Mouse (Mus musculus): ENCODE measurements around the gene Map4k2. TPM values are rescaled to one million over a fixed set of nuclear protein-coding genes. Genes with fewer than 3 reads are reported as not detected.
A peak's percentile ranks its signal among the peaks of the same experiment; 100 is the strongest.

The Map4k2 gene
- total and polyA plus RNA-seq, 2 experiments from 2014 or later: 18.6 to 102 TPM

DNA sequence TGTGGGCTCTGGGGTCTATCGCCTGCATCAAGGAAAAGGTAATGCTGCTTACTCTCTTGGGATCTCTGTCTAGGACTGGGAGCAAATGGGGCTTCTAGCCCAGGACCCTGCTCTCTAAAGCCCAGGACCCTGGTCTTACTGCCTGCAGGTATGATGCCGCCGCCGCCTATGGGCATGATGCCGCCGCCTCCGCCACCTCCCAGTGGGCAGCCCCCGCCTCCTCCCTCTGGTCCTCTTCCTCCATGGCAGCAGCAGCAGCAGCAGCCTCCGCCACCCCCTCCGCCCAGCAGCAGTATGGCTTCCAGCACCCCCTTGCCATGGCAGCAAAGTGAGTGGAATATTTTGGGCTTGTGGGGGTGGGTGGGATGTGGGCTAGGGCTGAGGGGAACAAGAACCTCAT is 33.6 kb downstream of the Map4k2 start:
- no peak overlapping the region for H3K4me2 ChIP-seq (ENCODE audit: low read depth, low read length)
- no peaks in the 10 kb centered on the region for H3K9me3 ChIP-seq (ENCODE audit: low read length)
- H3K9ac ChIP-seq (replicated peaks; ENCODE audit: low read length): no peak overlapping the region
- H3K4me1 ChIP-seq (ENCODE audit: insufficient read depth, low read length): no peaks in the 10 kb centered on the region; the same call in 1 of the 2 replicates
- no peak overlapping the region for H3K27ac ChIP-seq
- H3K4me3 ChIP-seq (ENCODE audit: low read length): no peak overlapping the region
- WGBS: 97% methylated on average over 10 of the region's 10 CpGs
- no peak for TF ChIP-seq CTCF (IDR thresholded peaks at IDR 0.05; ENCODE audit: low read depth)
- peaks cover 87% of the 10 kb centered on the region for H3K36me3 ChIP-seq (ENCODE audit: insufficient read depth, low read length)
- DNase-seq (ENCODE audit: low spot score): no peak
- H3K27me3 ChIP-seq (ENCODE audit: insufficient read depth, low read length): no peaks in the 10 kb centered on the region
- no peak for ATAC-seq

DNA sequence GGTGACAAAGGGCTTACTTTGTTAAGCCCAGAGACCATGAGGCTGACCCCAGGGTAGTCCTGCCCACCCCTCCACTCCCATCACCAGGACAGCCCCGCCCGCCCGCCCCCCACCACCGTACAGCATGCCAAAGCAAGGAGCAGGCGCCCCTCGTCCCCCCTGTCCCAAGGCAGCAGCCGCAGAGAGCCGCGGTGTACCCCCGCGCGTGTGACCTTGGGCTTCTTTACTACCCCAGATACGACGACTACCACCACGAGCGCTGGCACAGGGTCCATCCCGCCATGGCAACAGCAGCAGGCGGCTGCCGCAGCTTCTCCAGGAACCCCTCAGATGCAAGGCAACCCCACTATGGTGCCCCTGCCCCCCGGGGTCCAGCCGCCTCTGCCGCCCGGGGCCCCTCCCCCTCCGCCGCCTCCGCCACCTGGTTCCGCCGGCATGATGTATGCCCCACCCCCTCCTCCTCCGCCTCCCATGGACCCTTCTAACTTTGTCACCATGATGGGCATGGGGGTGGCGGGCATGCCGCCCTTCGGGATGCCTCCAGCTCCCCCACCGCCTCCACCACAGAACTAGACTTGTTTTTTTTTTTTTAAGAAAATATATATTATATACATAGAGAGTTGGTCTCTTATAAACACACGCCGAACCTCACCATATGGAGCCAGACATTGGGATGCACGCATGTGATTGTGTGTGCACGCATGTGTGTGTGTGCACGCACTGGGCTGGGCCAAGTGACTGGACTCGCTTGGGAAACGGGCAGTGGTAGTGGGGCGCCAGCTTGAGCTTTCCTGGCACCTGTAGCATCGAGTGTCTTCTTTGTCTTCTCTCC is 34.7 kb downstream of the Map4k2 start:
- Histone ChIP-seq H3K27ac (no peak overlapping the region), H3K4me3 (ENCODE audit: low read length) (no peak overlapping the region), H3K4me2 (ENCODE audit: low read depth, low read length) (no peak overlapping the region), H3K4me1 (ENCODE audit: insufficient read depth, low read length) (no peaks in the 10 kb centered on the region; the same call in 1 of the 2 replicates), H3K27me3 (ENCODE audit: insufficient read depth, low read length) (no peaks in the 10 kb centered on the region), H3K36me3 (ENCODE audit: insufficient read depth, low read length) (peaks cover 79% of the 10 kb centered on the region), H3K9me3 (ENCODE audit: low read length) (no peaks in the 10 kb centered on the region), H3K9ac (replicated peaks; ENCODE audit: low read length) (no peak overlapping the region)
- TF ChIP-seq CTCF (IDR thresholded peaks at IDR 0.05; ENCODE audit: low read depth): no peak
- ATAC-seq: peak; percentile 13; the same call in 1 of the 2 replicates
- 82% methylated on average over 38 of the region's 42 CpGs for WGBS
- no peak for DNase-seq (ENCODE audit: low spot score)

DNA sequence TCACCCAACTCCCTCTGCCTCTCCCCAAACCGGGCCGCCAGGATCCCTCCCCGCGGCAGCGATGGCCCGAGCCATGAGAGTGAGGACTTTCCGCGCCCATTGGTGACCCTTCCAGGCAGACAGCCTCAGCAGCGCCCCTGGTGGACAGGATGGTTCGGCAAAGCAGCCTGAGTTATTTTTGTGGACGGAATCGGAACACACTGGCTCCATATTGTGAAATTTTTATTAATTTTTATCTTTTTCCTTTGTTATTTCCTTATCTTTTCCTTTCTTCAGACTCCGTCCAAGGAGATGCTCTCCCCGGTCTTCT is 35.3 kb downstream of the Map4k2 start:
- no peaks in the 10 kb centered on the region for H3K9me3 ChIP-seq (ENCODE audit: low read length)
- no peaks in the 10 kb centered on the region; the same call in 1 of the 2 replicates for H3K4me1 ChIP-seq (ENCODE audit: insufficient read depth, low read length)
- TF ChIP-seq CTCF (IDR thresholded peaks at IDR 0.05; ENCODE audit: low read depth): peak; percentile 83
- DNase-seq (ENCODE audit: low spot score) (peak; percentile 76), ATAC-seq (no peak)
- no peak overlapping the region for H3K9ac ChIP-seq (replicated peaks; ENCODE audit: low read length)
- H3K27ac ChIP-seq: no peak overlapping the region
- no peak overlapping the region for H3K4me2 ChIP-seq (ENCODE audit: low read depth, low read length)
- no peaks in the 10 kb centered on the region for H3K27me3 ChIP-seq (ENCODE audit: insufficient read depth, low read length)
- H3K4me3 ChIP-seq (ENCODE audit: low read length): no peak overlapping the region
- 71% methylated on average over 14 of the region's 14 CpGs for WGBS
- peaks cover 73% of the 10 kb centered on the region for H3K36me3 ChIP-seq (ENCODE audit: insufficient read depth, low read length)

DNA sequence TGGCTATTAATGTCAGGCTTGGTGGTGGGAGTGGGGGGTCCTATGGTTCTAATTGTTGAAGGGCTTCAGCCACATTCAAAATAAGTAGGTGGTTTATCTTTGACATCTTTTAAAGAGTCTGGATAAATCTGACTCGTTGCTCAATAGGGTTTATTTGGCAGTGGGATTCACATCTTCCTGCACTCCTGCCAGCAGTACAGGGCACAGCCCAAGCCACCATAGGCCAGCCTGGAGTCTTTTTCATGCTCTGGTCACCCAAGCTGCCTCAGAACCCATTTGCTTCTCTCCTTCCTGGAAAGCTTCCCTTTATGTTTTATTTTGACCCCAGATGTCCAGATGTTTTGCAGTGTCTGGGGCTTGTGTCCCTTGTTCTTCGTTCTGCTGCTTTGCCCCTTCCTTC is 35.7 kb downstream of the Map4k2 start:
- Histone ChIP-seq H3K4me1 (ENCODE audit: insufficient read depth, low read length) (no peaks in the 10 kb centered on the region; the same call in 1 of the 2 replicates), H3K4me3 (ENCODE audit: low read length) (no peak overlapping the region), H3K36me3 (ENCODE audit: insufficient read depth, low read length) (peaks cover 69% of the 10 kb centered on the region), H3K9me3 (ENCODE audit: low read length) (no peaks in the 10 kb centered on the region), H3K9ac (replicated peaks; ENCODE audit: low read length) (no peak overlapping the region), H3K27ac (no peak overlapping the region), H3K4me2 (ENCODE audit: low read depth, low read length) (no peak overlapping the region), H3K27me3 (ENCODE audit: insufficient read depth, low read length) (no peaks in the 10 kb centered on the region)
- ATAC-seq (no peak), DNase-seq (ENCODE audit: low spot score) (no peak)
- TF ChIP-seq CTCF (IDR thresholded peaks at IDR 0.05; ENCODE audit: low read depth): no peak
- WGBS: 75% methylated on average over 2 of the region's 2 CpGs

DNA sequence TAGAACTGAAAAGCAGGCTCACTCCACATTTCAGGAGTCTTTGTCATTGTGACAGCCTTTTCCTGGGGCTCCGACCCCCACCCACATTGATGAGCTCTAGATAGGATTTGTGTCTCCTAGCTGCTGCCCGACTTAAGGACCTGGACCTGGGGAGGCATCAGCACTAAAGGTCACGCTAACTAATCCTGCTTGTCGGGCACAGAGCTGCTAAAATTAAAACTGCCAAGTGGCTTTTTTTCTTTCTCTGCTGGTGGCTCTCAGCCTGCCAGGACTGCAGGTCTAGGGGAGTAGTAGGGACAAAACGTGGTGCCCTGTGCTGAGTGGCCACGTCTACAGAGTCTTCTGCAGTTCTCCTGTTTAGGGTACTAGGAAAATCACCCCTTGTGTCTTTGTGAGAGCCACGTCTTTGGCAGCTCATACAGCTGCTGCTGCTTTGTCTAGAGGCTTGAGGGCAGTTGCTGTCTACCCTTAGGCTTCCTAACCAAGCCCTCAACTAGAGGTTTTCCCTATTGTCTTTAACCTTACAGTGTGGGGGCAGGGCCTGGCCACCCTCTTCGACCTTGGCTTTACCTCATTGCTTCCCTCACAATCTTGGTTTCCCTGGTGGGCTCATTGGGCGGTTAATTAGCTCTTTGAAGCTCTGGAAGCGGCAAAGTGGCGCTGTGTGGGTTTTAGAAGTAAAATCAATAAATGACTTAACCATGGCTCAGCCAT is 36.5 kb downstream of the Map4k2 start:
- Histone ChIP-seq H3K4me1 (ENCODE audit: insufficient read depth, low read length) (no peaks in the 10 kb centered on the region; the same call in 1 of the 2 replicates), H3K4me2 (ENCODE audit: low read depth, low read length) (no peak overlapping the region), H3K9ac (replicated peaks; ENCODE audit: low read length) (no peak overlapping the region), H3K27me3 (ENCODE audit: insufficient read depth, low read length) (no peaks in the 10 kb centered on the region), H3K36me3 (ENCODE audit: insufficient read depth, low read length) (peaks cover 60% of the 10 kb centered on the region), H3K27ac (peak overlapping the region; percentile 12; the same call in 1 of the 2 replicates), H3K9me3 (ENCODE audit: low read length) (no peaks in the 10 kb centered on the region), H3K4me3 (ENCODE audit: low read length) (no peak overlapping the region)
- 33% methylated on average over 11 of the region's 11 CpGs for WGBS
- ATAC-seq (no peak), DNase-seq (ENCODE audit: low spot score) (peak; percentile 10)
- TF ChIP-seq CTCF (IDR thresholded peaks at IDR 0.05; ENCODE audit: low read depth): no peak

DNA sequence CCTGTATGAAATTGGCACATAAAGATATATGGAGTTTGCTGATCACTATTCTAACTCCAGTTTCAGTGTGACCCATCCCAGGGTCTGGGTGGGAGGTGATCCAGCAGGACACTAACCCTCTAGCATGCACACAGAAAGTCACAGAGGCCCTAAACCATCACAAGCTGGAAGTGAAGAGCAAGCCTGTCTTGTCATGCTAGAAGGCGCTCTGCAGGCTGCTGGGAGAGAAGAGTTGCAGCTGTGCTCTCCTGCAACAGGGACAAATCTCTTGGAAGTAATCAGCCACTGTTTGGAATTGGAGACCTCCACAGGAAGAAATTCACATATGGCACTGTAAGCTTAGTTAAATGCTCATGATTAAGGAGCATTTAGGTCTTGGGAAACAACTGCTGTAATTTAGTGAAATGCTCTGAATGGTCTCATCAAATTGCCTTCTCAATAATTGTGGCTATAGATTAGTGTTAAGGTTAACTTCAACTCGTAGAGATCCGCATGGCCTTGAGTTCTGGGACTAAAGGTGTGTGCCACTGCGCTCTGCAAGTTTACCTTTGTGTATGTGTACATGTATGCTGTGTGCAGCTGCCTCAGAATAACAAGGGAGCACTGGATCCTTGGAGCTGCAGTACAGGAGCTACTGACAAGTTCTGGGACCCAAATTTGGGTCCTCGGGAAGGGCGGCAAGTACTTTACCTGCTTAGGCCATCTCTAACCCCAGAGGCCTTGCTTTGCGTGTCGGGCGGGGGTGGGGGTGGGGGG is 39.7 kb downstream of the Map4k2 start:
- no peak overlapping the region for H3K4me3 ChIP-seq (ENCODE audit: low read length)
- no peaks in the 10 kb centered on the region for H3K27me3 ChIP-seq (ENCODE audit: insufficient read depth, low read length)
- no peak overlapping the region for H3K4me2 ChIP-seq (ENCODE audit: low read depth, low read length)
- H3K27ac ChIP-seq: no peak overlapping the region
- no peaks in the 10 kb centered on the region for H3K9me3 ChIP-seq (ENCODE audit: low read length)
- no peak for TF ChIP-seq CTCF (IDR thresholded peaks at IDR 0.05; ENCODE audit: low read depth)
- H3K4me1 ChIP-seq (ENCODE audit: insufficient read depth, low read length): peaks cover 4% of the 10 kb centered on the region
- no peak overlapping the region for H3K9ac ChIP-seq (replicated peaks; ENCODE audit: low read length)
- DNase-seq (ENCODE audit: low spot score): no peak
- no peak for ATAC-seq
- 95% methylated on average over 9 of the region's 9 CpGs for WGBS
- peaks cover 31% of the 10 kb centered on the region for H3K36me3 ChIP-seq (ENCODE audit: insufficient read depth, low read length)
